Mouse (Mus musculus) layer of hippocampus, postnatal 25 days (tissue): ENCODE data around the gene Gtf2a1. TPM values are rescaled to one million over a fixed set of nuclear protein-coding genes. Genes with fewer than 3 reads are reported as not detected.
"Not testable (repeated sequence)": the region's sequence is repeated elsewhere in the genome, so short reads cannot be mapped to it uniquely, and the experiment has no call there.

Experiments
- DNase-seq, 2 experiments: peaks; one replicate each; pipeline ENCODE4 v3.0.0; 2022; ENCODE audit warnings: mixed read lengths in 2 of 2, low spot score in 1 of 2; ENCODE audit errors: extremely low spot score in 1 of 2
- total RNA-seq, 2 experiments: library from RNA; stranded (reverse); gene quantifications; 2 replicates each; pipeline ENCODE4 v1.2.3; 2021

The Gtf2a1 gene
- 10 to 100 TPM; 49.7 to 54.0 TPM for total RNA-seq

GRCm38 (mm10) chr12:91589847-91590690, at the start of gene Gtf2a1:
Gtf2a1 (minus strand) TSS chr12:91590487.
- DNase-seq = peak; percentile 87 to 92

GRCm38 (mm10) chr12:91638351-91638750, 48.1 kb upstream of the Gtf2a1 start:
- no peak for DNase-seq

GRCm38 (mm10) chr12:91637136-91637909, 47.0 kb upstream of the Gtf2a1 start:
- DNase-seq = no peak

GRCm38 (mm10) chr12:91626482-91626881, 36.2 kb upstream of the Gtf2a1 start:
- DNase-seq = no peak

- DNase-seq = peak in 1 of 2 experiments; percentile 57
Observed at GRCm38 (mm10) chr12:91625013-91625412, 34.7 kb upstream of the Gtf2a1 start.

GRCm38 (mm10) chr12:91609425-91609824, 19.1 kb upstream of the Gtf2a1 start:
- DNase-seq = no peak

- no peak for DNase-seq
Observed at GRCm38 (mm10) chr12:91607678-91608077, 17.4 kb upstream of the Gtf2a1 start.

GRCm38 (mm10) chr12:91606651-91607050, 16.4 kb upstream of the Gtf2a1 start:
- no peak for DNase-seq

- DNase-seq = no peak
Observed at GRCm38 (mm10) chr12:91604600-91604999, 14.3 kb upstream of the Gtf2a1 start.

- no peak for DNase-seq
Observed at GRCm38 (mm10) chr12:91592128-91592527, 1.8 kb upstream of the Gtf2a1 start.

GRCm38 (mm10) chr12:91591191-91591590, 904 bp upstream of the Gtf2a1 start:
- DNase-seq = no peak

GRCm38 (mm10) chr12:91590716-91591115, 429 bp upstream of the Gtf2a1 start:
- DNase-seq = no peak

- DNase-seq = no peak
Observed at GRCm38 (mm10) chr12:91589542-91589846, 793 bp downstream of the Gtf2a1 start.

GRCm38 (mm10) chr12:91588670-91589541, 1.4 kb downstream of the Gtf2a1 start:
- DNase-seq = peak; percentile 37 to 58

- DNase-seq = peak; percentile 80 to 82
Observed at GRCm38 (mm10) chr12:91588176-91588669, 2.1 kb downstream of the Gtf2a1 start.

- no peak for DNase-seq
Observed at GRCm38 (mm10) chr12:91587491-91588033, 2.7 kb downstream of the Gtf2a1 start.

- no peak for DNase-seq
Observed at GRCm38 (mm10) chr12:91587077-91587476, 3.2 kb downstream of the Gtf2a1 start.

GRCm38 (mm10) chr12:91585815-91586214, 4.5 kb downstream of the Gtf2a1 start:
- DNase-seq = not testable (repeated sequence)

- DNase-seq = no peak
Observed at GRCm38 (mm10) chr12:91585206-91585605, 5.1 kb downstream of the Gtf2a1 start.

GRCm38 (mm10) chr12:91583409-91583808, 6.9 kb downstream of the Gtf2a1 start:
- no peak for DNase-seq
